Mouse (Mus musculus): ENCODE data around the gene Il4ra. TPM values are rescaled to one million over a fixed set of nuclear protein-coding genes. Genes with fewer than 3 reads are reported as not detected.

Gene Il4ra
- 3.3 and 4.5 TPM in 2 replicates for polyA plus RNA-seq (2012; rRNA removed)

DNA sequence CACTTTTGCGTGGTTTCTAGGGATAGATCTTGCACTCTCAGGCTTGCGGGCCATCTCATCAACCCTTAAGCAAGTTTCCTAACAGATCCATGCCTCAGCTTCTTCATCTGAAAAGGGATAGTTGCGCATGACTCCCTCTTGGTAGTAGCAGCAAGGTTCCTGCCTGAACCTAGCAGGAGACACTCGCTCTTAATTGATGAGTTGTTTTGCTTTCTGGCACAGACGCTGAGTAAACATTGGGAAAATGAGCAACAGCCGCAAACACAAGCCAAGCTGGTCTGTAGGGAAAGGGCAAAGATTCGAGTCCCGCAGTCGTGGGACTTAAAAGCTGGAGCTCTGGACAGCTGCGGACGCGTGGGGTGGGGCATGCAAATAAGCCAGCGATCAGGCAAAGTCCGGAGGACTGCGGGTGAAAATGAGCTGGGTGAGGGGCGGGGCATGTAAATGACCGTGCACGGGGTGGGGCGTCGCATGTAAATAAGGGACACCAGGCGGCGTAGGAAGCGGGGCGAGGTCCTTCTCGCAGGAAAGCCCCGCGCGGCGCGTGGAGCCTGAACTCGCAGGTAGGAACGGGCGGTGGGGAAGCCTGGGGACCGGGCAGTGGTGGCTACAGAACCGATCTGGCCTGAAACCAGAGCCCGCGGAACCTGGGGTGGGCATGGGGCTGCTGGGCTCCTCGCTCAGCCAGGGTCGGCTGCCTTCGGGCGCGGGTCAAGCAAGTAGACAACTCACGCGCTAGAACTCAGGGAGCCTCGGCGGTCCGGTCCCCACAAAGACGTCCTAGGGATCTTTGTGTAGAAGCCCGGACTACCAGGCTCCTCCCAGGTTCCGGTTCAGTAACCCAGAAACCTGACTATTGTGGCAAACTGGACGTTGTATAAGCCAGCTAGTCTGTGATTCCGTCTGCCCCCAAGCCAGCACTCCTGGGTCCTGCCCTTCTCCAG lies at the start of gene Il4ra:
Gene Il4ra, plus strand, starts transcription at position 355 of the 944 bp plus-strand sequence.
- peaks cover 5% of the 10 kb centered on the region for H3K4me1 ChIP-seq (ENCODE audit: control insufficient read depth, insufficient read depth, low read length)
- no peaks in the 10 kb centered on the region for H3K36me3 ChIP-seq (ENCODE audit: control insufficient read depth, insufficient read depth, low read length)
- peak within 1 kb of the TSS; percentile 77 for H3K4me3 ChIP-seq (ENCODE audit: control insufficient read depth, low read depth, low read length)
- no peak within 1 kb of the TSS for H3K27ac ChIP-seq (ENCODE audit: control insufficient read depth, insufficient read depth, low read depth, low read length)
- TF ChIP-seq CTCF (IDR thresholded peaks at IDR 0.05; ENCODE audit: control insufficient read depth, insufficient read depth, insufficient replicate concordance, low read depth, low read length) (no peak), POLR2A (IDR thresholded peaks at IDR 0.05; ENCODE audit: control insufficient read depth, low read depth, low read length) (no peak)
- no peaks in the 10 kb centered on the region for H3K27me3 ChIP-seq (ENCODE audit: control insufficient read depth, insufficient read depth, low read length)

DNA sequence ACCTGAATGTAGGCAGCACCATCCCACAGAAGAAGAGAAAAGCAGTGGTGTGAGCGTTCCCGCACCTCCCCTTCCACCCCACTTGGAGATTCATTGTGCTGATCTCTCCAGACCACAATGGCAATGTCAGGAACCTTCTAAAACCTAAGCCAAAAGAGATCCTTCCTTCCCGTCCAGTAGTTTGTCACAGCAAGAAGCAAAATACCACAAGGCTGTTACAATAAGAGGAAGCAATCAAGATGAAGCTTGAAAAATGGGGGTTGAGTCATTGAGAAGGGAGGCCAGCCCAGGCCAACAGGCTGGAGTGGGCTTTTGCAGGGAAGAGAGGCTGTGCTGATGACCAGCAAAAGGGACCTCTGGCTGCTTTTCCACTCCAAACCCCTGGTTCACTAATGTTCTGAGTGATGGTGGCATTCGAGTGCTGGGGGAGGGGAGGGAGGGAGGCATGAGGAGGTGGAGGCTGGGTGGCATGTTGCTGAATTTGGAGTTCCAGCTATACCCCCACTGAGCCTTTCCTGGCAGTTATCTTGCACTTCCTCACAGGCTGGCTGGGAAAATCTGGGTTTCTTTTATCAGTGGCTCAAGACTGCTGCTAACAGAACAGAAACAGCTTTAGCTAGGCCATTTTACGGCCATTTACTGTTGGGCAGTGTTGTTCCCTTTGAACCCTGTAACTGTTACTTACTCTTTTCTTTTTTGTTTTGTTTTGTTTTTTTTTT lies 48.4 kb upstream of the Il4ra start:
- Histone ChIP-seq H3K27me3 (ENCODE audit: control insufficient read depth, insufficient read depth, low read length) (no peaks in the 10 kb centered on the region), H3K36me3 (ENCODE audit: control insufficient read depth, insufficient read depth, low read length) (no peaks in the 10 kb centered on the region), H3K4me3 (ENCODE audit: control insufficient read depth, low read depth, low read length) (no peak overlapping the region), H3K27ac (ENCODE audit: control insufficient read depth, insufficient read depth, low read depth, low read length) (no peak overlapping the region), H3K4me1 (ENCODE audit: control insufficient read depth, insufficient read depth, low read length) (no peaks in the 10 kb centered on the region)
- no peak for TF ChIP-seq CTCF (IDR thresholded peaks at IDR 0.05; ENCODE audit: control insufficient read depth, insufficient read depth, insufficient replicate concordance, low read depth, low read length)
- TF ChIP-seq POLR2A (IDR thresholded peaks at IDR 0.05; ENCODE audit: control insufficient read depth, low read depth, low read length): no peak

DNA sequence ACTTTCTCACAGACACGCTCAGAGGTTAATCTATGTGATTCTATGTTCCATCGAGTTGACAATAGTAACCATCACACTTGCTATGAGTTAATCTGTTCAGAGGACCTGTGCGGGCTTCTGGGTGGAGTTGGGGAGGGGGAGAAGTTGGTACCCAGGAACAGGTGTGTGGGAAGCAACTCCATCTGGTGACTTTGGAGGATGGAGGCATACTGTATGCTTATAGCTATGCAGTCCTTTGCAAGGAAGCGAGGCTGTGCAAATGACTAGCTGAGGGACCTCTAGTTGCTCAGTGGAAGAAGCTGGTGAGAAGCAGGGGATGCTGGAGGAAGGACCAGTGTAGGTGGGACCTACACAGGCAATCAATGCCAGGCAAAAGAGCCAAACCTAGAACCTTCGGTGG lies 47.3 kb upstream of the Il4ra start:
- Histone ChIP-seq H3K27me3 (ENCODE audit: control insufficient read depth, insufficient read depth, low read length) (no peaks in the 10 kb centered on the region), H3K27ac (ENCODE audit: control insufficient read depth, insufficient read depth, low read depth, low read length) (no peak overlapping the region), H3K4me3 (ENCODE audit: control insufficient read depth, low read depth, low read length) (no peak overlapping the region)

DNA sequence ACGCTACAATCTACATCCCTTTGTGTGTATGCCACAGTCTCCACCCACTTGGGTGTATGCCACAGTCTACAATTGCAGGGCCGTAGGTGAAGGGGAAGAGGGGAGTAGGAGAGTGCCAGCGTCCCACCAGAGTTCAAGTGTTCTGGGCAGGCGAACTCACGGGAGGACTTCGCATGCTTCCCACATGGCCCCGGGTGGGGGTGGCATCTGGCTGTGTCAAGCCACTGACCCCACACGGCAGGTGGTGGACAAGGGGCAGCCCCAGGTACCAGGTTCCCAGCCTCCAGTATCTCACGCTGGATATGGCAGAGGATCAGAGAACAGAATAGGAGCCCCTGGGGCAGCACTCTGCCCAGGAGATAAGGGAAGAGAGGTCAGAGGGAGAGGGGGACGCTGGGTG lies 46.4 kb upstream of the Il4ra start:
- Histone ChIP-seq H3K4me3 (ENCODE audit: control insufficient read depth, low read depth, low read length) (no peak overlapping the region), H3K36me3 (ENCODE audit: control insufficient read depth, insufficient read depth, low read length) (no peaks in the 10 kb centered on the region), H3K4me1 (ENCODE audit: control insufficient read depth, insufficient read depth, low read length) (no peaks in the 10 kb centered on the region), H3K27ac (ENCODE audit: control insufficient read depth, insufficient read depth, low read depth, low read length) (no peak overlapping the region), H3K27me3 (ENCODE audit: control insufficient read depth, insufficient read depth, low read length) (no peaks in the 10 kb centered on the region)
- TF ChIP-seq CTCF (IDR thresholded peaks at IDR 0.05; ENCODE audit: control insufficient read depth, insufficient read depth, insufficient replicate concordance, low read depth, low read length): no peak
- no peak for TF ChIP-seq POLR2A (IDR thresholded peaks at IDR 0.05; ENCODE audit: control insufficient read depth, low read depth, low read length)

More for the DNA sequence above, 47.3 kb upstream of the Il4ra start:
- TF ChIP-seq POLR2A (IDR thresholded peaks at IDR 0.05; ENCODE audit: control insufficient read depth, low read depth, low read length) (no peak), CTCF (IDR thresholded peaks at IDR 0.05; ENCODE audit: control insufficient read depth, insufficient read depth, insufficient replicate concordance, low read depth, low read length) (no peak)
- H3K36me3 ChIP-seq (ENCODE audit: control insufficient read depth, insufficient read depth, low read length): no peaks in the 10 kb centered on the region
- no peaks in the 10 kb centered on the region for H3K4me1 ChIP-seq (ENCODE audit: control insufficient read depth, insufficient read depth, low read length)

DNA sequence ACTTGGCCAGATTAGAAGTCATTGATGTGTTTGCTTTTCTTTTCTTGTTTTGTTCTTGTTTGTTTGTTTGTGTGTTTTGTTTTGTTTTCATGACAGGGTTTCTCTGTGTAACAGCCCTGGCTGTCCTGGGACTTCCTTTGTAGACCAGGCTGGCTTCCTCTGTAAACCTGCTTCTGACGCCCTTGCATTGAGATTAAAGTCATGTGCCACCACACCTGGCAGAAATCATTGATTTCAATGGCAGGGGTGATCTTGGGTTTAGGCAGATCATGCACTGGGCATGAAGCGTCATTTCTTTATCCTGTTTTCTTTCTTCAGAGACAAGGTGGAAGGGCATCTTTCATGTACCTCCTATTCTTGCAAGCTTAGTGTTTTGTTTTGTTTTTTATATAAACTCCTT lies 44.6 kb upstream of the Il4ra start:
- H3K4me3 ChIP-seq (ENCODE audit: control insufficient read depth, low read depth, low read length): no peak overlapping the region
- no peak overlapping the region for H3K27ac ChIP-seq (ENCODE audit: control insufficient read depth, insufficient read depth, low read depth, low read length)
- TF ChIP-seq POLR2A (IDR thresholded peaks at IDR 0.05; ENCODE audit: control insufficient read depth, low read depth, low read length) (no peak), CTCF (IDR thresholded peaks at IDR 0.05; ENCODE audit: control insufficient read depth, insufficient read depth, insufficient replicate concordance, low read depth, low read length) (no peak)
- no peaks in the 10 kb centered on the region for H3K36me3 ChIP-seq (ENCODE audit: control insufficient read depth, insufficient read depth, low read length)
- no peaks in the 10 kb centered on the region for H3K4me1 ChIP-seq (ENCODE audit: control insufficient read depth, insufficient read depth, low read length)
- no peaks in the 10 kb centered on the region for H3K27me3 ChIP-seq (ENCODE audit: control insufficient read depth, insufficient read depth, low read length)

DNA sequence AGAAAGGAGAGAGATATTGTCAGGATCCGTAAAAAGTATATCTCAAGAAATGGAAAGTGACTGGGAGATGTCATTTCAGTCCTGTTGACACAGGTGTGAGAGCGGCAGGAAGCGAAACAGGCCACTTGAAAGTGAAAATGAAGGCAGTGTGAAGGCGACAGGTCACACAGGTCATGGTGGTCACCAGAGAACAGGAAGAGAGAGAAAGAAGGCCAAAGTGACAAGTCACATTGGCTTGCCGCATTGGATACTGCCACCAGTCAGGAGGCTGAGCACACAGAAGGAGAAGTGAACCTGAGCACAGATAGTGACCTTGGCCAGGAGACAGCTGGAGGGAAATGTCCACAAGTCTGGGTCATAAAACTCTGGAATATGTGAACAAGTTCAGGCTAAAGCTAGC lies 40.5 kb upstream of the Il4ra start:
- H3K27ac ChIP-seq (ENCODE audit: control insufficient read depth, insufficient read depth, low read depth, low read length): no peak overlapping the region
- no peaks in the 10 kb centered on the region for H3K4me1 ChIP-seq (ENCODE audit: control insufficient read depth, insufficient read depth, low read length)
- no peak overlapping the region for H3K4me3 ChIP-seq (ENCODE audit: control insufficient read depth, low read depth, low read length)
- H3K36me3 ChIP-seq (ENCODE audit: control insufficient read depth, insufficient read depth, low read length): no peaks in the 10 kb centered on the region
- H3K27me3 ChIP-seq (ENCODE audit: control insufficient read depth, insufficient read depth, low read length): no peaks in the 10 kb centered on the region
- TF ChIP-seq POLR2A (IDR thresholded peaks at IDR 0.05; ENCODE audit: control insufficient read depth, low read depth, low read length): no peak
- no peak for TF ChIP-seq CTCF (IDR thresholded peaks at IDR 0.05; ENCODE audit: control insufficient read depth, insufficient read depth, insufficient replicate concordance, low read depth, low read length)

DNA sequence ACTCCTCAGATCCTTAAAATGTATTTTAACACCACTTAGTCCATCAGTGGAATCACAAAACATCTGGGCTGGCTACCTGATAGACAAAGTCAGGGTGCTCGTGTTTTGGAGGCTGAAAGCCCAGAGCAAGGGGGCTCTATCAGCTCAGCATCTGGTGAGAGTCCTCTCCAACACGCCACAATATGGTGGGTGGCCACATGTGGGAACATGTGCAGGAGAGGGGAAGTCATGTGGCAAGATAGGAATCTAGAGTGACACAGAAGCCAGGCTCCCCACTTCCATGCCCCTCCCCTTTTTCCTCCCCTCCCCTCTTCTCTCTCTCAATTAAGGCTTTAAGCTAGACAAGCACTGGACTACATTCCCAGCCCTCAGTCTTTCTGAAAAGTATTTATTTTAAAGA lies 40.1 kb upstream of the Il4ra start:
- TF ChIP-seq CTCF (IDR thresholded peaks at IDR 0.05; ENCODE audit: control insufficient read depth, insufficient read depth, insufficient replicate concordance, low read depth, low read length) (no peak), POLR2A (IDR thresholded peaks at IDR 0.05; ENCODE audit: control insufficient read depth, low read depth, low read length) (no peak)
- H3K4me1 ChIP-seq (ENCODE audit: control insufficient read depth, insufficient read depth, low read length): no peaks in the 10 kb centered on the region

More for the DNA sequence above, 40.1 kb upstream of the Il4ra start:
- Histone ChIP-seq H3K36me3 (ENCODE audit: control insufficient read depth, insufficient read depth, low read length) (no peaks in the 10 kb centered on the region), H3K27ac (ENCODE audit: control insufficient read depth, insufficient read depth, low read depth, low read length) (no peak overlapping the region), H3K4me3 (ENCODE audit: control insufficient read depth, low read depth, low read length) (no peak overlapping the region), H3K27me3 (ENCODE audit: control insufficient read depth, insufficient read depth, low read length) (no peaks in the 10 kb centered on the region)

Data from testis, adult 2 months (tissue).